Mouse (Mus musculus) left cerebral cortex, adult 11 months (tissue): ENCODE measurements around the gene Dnm2.

Experiments
- DNase-seq: peaks from one replicate; pipeline ENCODE4 v3.0.0; 2022; ENCODE audit warnings: low spot score

Gene Dnm2

GRCm38 (mm10) chr9:21546789-21547074, 122.0 kb downstream of the Dnm2 start, which contains the start of gene Carm1:
Gene Carm1, plus strand, starts transcription at chr9:21546894.
- DNase-seq, result peak; percentile 51

DNA sequence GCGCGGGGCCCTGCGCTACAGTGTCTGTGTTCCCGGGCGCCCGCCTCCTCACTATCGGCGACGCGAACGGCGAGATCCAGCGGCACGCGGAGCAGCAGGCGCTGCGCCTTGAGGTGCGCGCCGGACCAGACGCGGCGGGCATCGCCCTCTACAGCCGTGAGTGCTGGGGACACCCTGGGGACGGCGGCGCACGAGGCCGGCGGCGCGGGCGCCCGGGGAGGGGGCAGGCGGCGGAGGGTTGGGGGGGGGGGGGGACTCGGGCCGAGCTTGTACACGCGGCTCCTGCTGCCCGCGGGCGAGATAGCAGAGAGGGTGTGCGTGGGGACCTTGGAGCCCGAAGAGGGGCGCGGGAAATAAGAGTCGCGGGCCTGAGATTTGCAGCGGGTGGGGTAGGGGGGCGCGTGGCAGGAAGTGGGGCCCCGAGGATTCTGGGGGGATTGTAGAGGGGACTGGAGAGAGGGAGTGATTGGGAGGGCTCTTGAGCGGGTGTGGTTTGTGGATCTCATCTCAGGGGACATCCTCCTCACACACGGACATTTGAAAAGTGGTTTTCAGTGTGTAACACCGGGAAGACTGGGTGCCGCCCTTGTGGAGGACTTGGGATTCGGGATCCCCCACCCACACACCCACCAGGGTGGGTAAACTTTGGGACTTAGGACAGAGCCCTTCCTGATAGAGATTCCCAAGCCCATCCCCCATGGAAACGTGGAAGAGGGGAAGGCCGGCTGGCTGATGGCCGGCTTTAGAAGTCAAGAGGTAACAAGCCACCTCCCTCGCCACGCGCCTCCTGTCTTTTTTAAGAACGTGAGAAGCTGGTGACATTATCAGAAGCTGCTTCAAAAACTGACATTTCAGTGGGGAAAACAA, 122.6 kb downstream of the Dnm2 start:
- no peak for DNase-seq

GRCm38 (mm10) chr9:21551049-21551448, 126.3 kb downstream of the Dnm2 start:
- DNase-seq, result no peak

GRCm38 (mm10) chr9:21553607-21554273, 129.0 kb downstream of the Dnm2 start:
- no peak for DNase-seq

DNA sequence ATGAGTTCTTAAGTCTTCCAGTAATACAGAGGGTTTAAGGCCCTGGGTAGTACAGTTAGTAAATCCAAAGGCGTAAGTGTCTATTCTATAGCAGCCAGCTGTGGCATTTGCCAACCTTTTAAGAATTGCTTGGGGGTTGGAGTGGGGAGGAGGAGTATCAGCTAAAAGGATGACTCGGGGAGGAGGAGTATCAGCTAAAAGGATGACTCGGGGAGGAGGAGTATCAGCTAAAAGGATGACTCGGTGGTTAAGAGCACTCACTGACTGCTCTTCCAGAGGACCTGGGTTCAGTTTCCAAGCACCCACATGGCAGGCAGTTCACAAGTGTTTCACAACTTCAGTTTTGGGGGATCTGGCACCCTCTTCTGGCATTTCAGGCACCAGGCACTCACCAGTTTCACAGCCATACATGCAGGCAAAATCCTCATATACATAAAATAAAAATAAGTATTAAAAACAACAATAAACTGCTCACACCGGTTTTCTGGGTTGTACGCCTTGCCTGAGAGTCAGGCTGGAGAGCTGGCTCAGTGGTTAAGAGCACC, 130.6 kb downstream of the Dnm2 start:
- DNase-seq, result no peak

- no peak for DNase-seq
Measured at GRCm38 (mm10) chr9:21556996-21557395, 132.3 kb downstream of the Dnm2 start.
